Mouse (Mus musculus) lung, postnatal 36 days (tissue): ENCODE data around the gene Kmt2d.
A peak's percentile ranks its signal among the peaks of the same experiment; 100 is the strongest.

Source experiments
- DNase-seq: peaks from one replicate; pipeline ENCODE4 v3.0.0; 2022; ENCODE audit warnings: mixed read lengths

The Kmt2d gene

GRCm38 (mm10) chr15:98853161-98853937 lies 17.7 kb downstream of the Kmt2d start:
- DNase-seq = no peak

GRCm38 (mm10) chr15:98852733-98853132 lies 18.3 kb downstream of the Kmt2d start:
- no peak for DNase-seq

GRCm38 (mm10) chr15:98852071-98852470 lies 18.9 kb downstream of the Kmt2d start:
- DNase-seq = no peak

- DNase-seq = no peak
These were observed 19.7 kb downstream of the Kmt2d start for GRCm38 (mm10) chr15:98851229-98851818.

GRCm38 (mm10) chr15:98850668-98851067 lies 20.3 kb downstream of the Kmt2d start:
- no peak for DNase-seq

- no peak for DNase-seq
These were observed 20.9 kb downstream of the Kmt2d start for GRCm38 (mm10) chr15:98849956-98850600.

GRCm38 (mm10) chr15:98849165-98849564 lies 21.8 kb downstream of the Kmt2d start:
- no peak for DNase-seq

- DNase-seq = no peak
These were observed 24.9 kb downstream of the Kmt2d start for GRCm38 (mm10) chr15:98846140-98846539.

GRCm38 (mm10) chr15:98845149-98845548 lies 25.9 kb downstream of the Kmt2d start:
- no peak for DNase-seq

GRCm38 (mm10) chr15:98843595-98844223 lies 27.3 kb downstream of the Kmt2d start:
- no peak for DNase-seq

GRCm38 (mm10) chr15:98839671-98840585 lies 31.1 kb downstream of the Kmt2d start:
- DNase-seq = no peak

GRCm38 (mm10) chr15:98839161-98839560 lies 31.8 kb downstream of the Kmt2d start:
- no peak for DNase-seq

GRCm38 (mm10) chr15:98837743-98838103 lies 33.3 kb downstream of the Kmt2d start:
- no peak for DNase-seq

GRCm38 (mm10) chr15:98837006-98837742 lies 33.8 kb downstream of the Kmt2d start:
- DNase-seq = no peak

- DNase-seq = no peak
These were observed 35.7 kb downstream of the Kmt2d start for GRCm38 (mm10) chr15:98835291-98835690.

GRCm38 (mm10) chr15:98834059-98834458 lies 36.9 kb downstream of the Kmt2d start:
- no peak for DNase-seq

- no peak for DNase-seq
These were observed 37.7 kb downstream of the Kmt2d start for GRCm38 (mm10) chr15:98833281-98833680.

GRCm38 (mm10) chr15:98832161-98833058 lies 38.6 kb downstream of the Kmt2d start:
- peak; percentile 33 for DNase-seq

- DNase-seq = no peak
These were observed 39.3 kb downstream of the Kmt2d start for GRCm38 (mm10) chr15:98831684-98832035.
